Mouse (Mus musculus) megakaryocyte, adult 5-6 weeks (primary cell): ENCODE measurements at regions not wholly inside any gene's neighbourhood (a gene's known extent, or its start where the extent isn't known, plus 50 kb on each side); places are given as distances from the start of the nearest gene placed in this dataset.
A peak's percentile ranks its signal among the peaks of the same experiment; 100 is the strongest.

Experiments
- ATAC-seq: 2 replicates; pipeline ENCODE4 v1.8.0; 2016; ENCODE audit warnings: mild to moderate bottlenecking, inconsistent platforms; ENCODE audit not compliant: poor library complexity, severe bottlenecking

DNA sequence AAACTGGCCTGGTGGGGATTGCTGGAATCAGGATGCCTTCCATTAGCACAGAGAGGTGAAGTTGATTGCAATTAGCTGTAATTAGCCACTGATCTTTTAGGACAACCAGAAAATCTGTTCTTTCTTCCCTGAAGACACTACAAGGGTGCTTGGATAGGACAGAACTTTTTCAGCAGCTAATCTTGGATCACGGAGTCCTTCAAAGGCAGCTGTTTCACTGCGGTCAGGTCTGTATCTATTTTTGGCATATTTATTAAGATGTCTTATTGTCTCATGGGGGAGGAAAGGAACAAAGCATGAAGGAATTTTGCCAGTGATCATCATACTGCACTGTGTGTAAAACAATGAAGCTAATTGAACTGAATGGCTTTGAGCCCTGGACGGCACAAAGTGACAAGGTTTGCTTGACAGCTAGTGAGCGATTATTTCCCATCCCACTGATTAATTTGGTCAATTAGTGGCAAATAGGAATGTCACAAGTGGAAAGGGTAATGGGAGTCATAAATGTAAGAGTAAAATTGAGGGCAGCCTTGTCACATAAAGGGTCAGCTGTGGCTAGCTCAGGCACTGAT is 395.8 kb upstream of the Nr5a2 start:
- ATAC-seq, result no peak

GRCm38 (mm10) chr1:137352390-137353027 is 392.3 kb upstream of the Nr5a2 start:
- no peak for ATAC-seq

GRCm38 (mm10) chr1:137334137-137334536 is 373.9 kb upstream of the Nr5a2 start:
- ATAC-seq, result no peak

DNA sequence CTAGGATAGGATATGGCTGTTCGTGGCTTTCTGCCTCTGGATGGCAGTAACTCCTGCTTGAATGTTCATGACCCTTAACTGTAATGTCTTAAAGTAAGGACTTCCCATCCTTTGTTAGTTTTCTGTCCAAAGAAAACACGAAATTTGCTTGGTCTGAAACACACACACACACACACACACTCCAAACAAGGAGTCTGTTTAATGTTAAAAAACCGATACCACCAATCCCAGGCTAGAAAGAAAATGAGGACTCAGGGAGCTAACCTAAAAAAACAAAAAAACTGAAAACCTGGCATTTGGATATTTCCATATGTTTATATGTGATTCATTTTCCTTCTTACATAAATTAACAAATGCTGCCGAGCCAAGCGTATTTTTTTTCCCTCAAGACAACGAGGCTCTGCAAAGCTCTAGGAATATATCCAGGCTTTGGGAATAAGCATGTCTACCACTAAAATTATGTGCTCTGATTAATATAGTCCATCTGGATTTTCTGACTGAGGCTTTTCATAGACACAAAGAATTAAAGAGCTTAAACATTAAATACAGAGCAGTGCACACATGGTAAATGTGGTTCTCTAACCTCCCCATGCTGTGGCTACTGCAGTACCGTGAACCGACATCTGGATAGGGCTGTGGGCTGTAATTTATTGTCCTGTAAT is 372.0 kb upstream of the Nr5a2 start:
- no peak for ATAC-seq

DNA sequence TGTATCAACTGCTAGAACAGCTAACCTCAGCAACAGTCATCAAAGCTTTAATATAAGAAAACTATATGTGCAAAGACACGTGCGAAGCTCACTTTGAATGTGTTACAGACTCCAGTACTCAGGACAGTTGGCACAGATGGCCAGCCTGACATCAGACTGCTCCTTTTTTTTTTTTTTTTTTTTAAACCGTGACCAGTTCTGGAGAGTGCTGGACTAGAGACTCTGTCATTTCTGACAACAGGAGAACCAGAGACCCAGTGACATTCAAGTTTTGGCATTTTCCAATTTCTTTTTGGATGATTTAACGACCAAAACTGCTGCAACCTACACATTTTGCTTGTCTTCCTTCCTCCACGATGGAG is 371.5 kb upstream of the Nr5a2 start:
- no peak for ATAC-seq

DNA sequence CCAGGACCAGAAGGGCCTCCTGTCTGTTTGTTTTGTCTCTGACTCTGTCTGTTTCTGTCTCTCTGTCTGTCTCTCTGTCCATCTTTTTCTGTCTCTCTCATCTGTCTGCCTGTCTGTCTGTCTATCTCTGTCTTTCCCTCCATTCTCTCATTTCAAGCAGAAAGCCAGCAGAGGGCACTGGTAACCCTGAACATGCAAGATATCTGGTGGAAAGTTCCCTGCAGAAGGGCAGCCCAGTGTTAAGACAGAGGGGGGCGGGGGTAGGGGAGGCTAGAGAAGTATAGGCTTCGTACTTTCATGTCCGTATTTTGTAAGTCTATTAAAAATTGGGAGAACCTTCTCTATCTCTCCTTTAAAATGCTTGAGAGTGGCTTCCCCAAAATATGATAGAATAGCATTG is 370.4 kb upstream of the Nr5a2 start:
- peak; percentile 66 for ATAC-seq

DNA sequence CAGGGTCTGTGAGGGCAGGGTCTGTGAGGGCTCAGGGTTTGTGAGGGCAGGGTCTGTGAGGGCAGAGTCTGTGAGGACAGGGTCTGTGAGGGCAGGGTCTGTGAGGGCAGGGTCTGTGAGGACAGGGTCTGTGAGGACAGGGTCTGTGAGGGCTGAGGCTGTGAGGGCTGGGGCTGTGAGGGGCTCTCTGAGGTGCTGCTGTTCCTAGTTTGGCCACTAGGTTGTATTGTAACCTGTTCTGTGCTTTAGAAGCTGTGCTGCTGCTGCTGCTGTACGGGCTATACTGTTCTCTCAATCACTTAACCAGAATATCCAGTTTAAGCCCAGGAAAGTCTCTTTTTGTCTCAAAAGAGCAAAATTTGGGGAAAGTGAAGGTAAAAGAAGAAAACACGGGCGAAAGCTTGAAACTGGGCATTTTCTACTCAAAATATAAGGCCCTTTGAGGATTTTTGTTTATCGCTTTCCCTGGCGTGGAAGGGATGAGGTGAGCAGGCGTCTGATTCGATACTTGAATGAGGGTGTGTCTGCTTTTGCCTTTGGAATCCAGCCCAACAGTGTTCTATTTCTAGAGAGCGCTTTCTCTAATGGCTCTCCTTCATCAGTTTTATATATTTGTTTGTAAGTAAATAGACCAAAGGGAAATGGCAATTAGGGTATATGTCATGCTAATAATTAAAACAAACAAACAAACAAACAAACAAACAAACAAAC is 363.8 kb upstream of the Nr5a2 start:
- peak; percentile 70 for ATAC-seq

DNA sequence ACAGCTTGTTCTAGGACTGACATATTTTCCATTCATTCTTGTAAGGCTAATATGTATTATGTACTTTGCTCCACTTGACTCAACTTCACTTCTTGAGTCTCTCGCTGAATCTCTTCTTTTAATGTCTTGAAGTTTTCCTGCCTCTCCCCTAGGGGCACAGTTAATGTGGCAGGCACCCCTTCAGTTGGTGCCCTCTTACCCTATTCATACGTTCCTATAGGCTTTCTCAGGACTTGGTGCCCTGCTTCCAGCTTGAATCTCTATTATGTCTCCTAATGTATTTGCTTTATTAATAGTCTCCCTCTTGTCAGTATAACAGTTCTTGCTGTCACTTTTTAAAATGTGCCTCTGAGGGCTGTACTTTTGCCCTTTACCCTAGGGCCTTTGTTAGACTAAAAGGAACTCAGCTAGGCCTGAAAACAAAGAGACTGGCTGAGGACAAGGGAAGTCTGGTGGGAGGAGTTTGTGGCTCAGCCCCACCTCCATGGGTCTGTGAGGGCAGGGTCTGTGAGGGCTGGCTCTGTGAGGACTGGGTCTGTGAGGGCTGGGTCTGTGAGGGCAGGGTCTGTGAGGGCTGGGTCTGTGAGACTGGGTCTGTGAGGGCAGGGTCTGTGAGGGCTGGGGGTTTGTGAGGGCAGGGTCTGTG is 362.9 kb upstream of the Nr5a2 start:
- no peak for ATAC-seq

- no peak for ATAC-seq
Observed at GRCm38 (mm10) chr1:137302757-137303422, 342.6 kb upstream of the Nr5a2 start.

GRCm38 (mm10) chr1:137297780-137298569 is 337.7 kb upstream of the Nr5a2 start:
- no peak for ATAC-seq

DNA sequence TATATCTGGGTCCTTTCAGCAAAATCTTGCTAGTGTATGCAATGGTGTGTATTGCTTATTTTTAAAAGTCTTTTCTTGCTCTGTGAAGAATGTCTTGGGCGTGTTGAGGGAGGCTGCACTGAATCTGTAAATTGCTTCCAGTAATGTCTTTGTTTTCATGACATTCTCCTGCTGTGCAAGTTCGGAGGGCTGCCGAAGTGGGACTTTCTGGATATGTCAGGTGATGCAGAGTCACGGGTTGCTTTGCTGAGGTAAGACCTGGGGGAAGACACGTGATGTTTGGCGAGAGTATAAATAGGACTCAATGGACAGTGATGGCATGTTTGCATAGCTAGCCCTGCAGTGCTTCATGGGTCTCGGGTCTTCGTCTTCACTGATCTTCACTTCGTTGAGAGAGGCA is 329.2 kb upstream of the Nr5a2 start:
- ATAC-seq, result no peak

DNA sequence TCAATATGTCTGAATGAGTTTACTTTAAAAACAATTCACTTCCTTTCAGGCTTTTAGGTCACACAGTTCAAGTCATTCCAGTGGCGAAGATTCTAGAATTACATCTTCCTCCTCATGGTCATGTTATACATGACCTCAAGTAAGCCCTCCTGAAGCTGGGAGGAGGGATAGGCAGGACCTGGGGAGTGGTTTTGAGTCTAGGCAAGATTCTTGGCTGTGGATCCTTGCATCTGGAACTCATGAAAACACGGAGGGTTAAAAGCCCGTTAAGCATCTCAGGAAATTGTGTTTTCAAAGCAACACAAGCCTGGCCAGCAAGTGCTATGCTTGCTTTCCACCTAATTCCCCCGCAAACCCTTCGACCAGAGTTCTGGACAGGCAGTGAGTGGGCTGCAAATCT is 323.0 kb upstream of the Nr5a2 start:
- ATAC-seq, result no peak

DNA sequence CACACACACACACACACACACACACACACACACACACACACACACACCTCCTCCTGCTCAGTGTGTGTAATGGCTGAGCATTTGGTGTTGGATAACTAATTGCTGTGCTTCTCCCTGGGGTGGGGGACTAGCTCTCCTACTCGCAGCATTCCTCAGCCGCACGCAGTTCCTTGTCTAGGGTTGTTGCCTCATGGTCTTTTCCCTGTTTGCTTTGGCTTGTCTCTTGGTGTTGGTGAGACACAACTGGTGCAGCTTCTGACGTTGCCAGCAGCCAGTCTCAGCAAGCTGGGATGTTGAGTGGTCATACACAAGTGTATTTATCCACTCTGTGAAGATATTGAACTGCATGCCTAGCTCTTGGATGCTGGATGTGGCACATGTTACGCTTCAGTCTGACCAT is 322.2 kb upstream of the Nr5a2 start:
- no peak for ATAC-seq

- ATAC-seq, result no peak
Observed at GRCm38 (mm10) chr1:137280391-137281386, 320.4 kb upstream of the Nr5a2 start.

DNA sequence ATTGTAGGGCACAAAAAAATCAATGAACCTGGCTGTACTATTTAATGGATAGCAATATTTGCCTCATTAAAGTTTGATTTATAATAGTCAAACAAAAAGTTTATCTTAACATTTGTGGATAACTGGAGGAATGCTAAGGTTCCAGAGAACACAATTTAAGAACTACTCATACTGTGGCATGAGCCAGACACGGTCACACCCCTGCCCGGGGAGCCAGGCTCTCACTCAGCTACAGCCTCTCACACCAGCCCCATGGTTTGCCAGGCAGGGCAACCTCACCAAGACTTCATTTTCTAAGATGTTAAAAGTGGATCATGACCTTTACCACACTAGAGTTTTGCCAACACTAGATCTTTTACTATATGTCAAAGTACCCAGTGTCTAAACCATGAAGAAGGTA is 319.7 kb upstream of the Nr5a2 start:
- ATAC-seq, result no peak

- no peak for ATAC-seq
Observed at GRCm38 (mm10) chr1:137270659-137271612, 310.7 kb upstream of the Nr5a2 start.

GRCm38 (mm10) chr1:137262806-137263370 is 302.6 kb upstream of the Nr5a2 start:
- ATAC-seq, result no peak
